Mouse (Mus musculus) ovary, adult 18-20 months (tissue): ENCODE measurements at regions not wholly inside any gene's neighbourhood (a gene's known extent, or its start where the extent isn't known, plus 50 kb on each side); places are given as distances from the start of the nearest gene placed in this dataset.

Experiments
- DNase-seq: peaks from one replicate; pipeline ENCODE4 v3.0.0; 2022; ENCODE audit warnings: low spot score, mixed read lengths

- no peak for DNase-seq
These were observed 217.7 kb downstream of the Lrfn2 start for GRCm38 (mm10) chr17:49149896-49150295.

- no peak for DNase-seq
These were observed 218.8 kb downstream of the Lrfn2 start for GRCm38 (mm10) chr17:49150971-49151422.

GRCm38 (mm10) chr17:49153994-49154393, 221.8 kb downstream of the Lrfn2 start:
- DNase-seq = no peak

- DNase-seq = no peak
These were observed 222.9 kb downstream of the Lrfn2 start for GRCm38 (mm10) chr17:49155001-49155515.

- no peak for DNase-seq
These were observed 225.4 kb downstream of the Lrfn2 start for GRCm38 (mm10) chr17:49157586-49157985.

- no peak for DNase-seq
These were observed 239.3 kb downstream of the Lrfn2 start for GRCm38 (mm10) chr17:49171252-49172047.

- no peak for DNase-seq
These were observed 240.0 kb downstream of the Lrfn2 start for GRCm38 (mm10) chr17:49172052-49172799.

GRCm38 (mm10) chr17:49172800-49173150, 240.6 kb downstream of the Lrfn2 start:
- no peak for DNase-seq

GRCm38 (mm10) chr17:49177966-49178731, 246.0 kb downstream of the Lrfn2 start:
- DNase-seq = no peak

- DNase-seq = no peak
These were observed 245.7 kb upstream of the Mocs1 start for GRCm38 (mm10) chr17:49182485-49182884.

- no peak for DNase-seq
These were observed 244.2 kb upstream of the Mocs1 start for GRCm38 (mm10) chr17:49183917-49184316.

GRCm38 (mm10) chr17:49185052-49185612, 243.0 kb upstream of the Mocs1 start:
- no peak for DNase-seq

- DNase-seq = no peak
These were observed 238.4 kb upstream of the Mocs1 start for GRCm38 (mm10) chr17:49189765-49190164.

GRCm38 (mm10) chr17:49190337-49190736, 237.8 kb upstream of the Mocs1 start:
- no peak for DNase-seq

- no peak for DNase-seq
These were observed 232.0 kb upstream of the Mocs1 start for GRCm38 (mm10) chr17:49196046-49196684.

- no peak for DNase-seq
These were observed 226.7 kb upstream of the Mocs1 start for GRCm38 (mm10) chr17:49201495-49201894.

- no peak for DNase-seq
These were observed 223.1 kb upstream of the Mocs1 start for GRCm38 (mm10) chr17:49205095-49205494.

GRCm38 (mm10) chr17:49205564-49205963, 222.6 kb upstream of the Mocs1 start:
- no peak for DNase-seq

- no peak for DNase-seq
These were observed 221.5 kb upstream of the Mocs1 start for GRCm38 (mm10) chr17:49206708-49207107.

GRCm38 (mm10) chr17:49208315-49208820, 219.8 kb upstream of the Mocs1 start:
- no peak for DNase-seq

- DNase-seq = no peak
These were observed 215.2 kb upstream of the Mocs1 start for GRCm38 (mm10) chr17:49212918-49213317.
